Mouse (Mus musculus) granulocyte monocyte progenitor cell, adult 5-6 weeks (primary cell): ENCODE measurements around the gene Phactr1. TPM values are rescaled to one million over a fixed set of nuclear protein-coding genes. Genes with fewer than 3 reads are reported as not detected.

Source experiments
- ATAC-seq: replicated peaks from 2 replicates; pipeline ENCODE4 v1.8.0; 2016; ENCODE audit warnings: mild to moderate bottlenecking, moderate TSS enrichment, inconsistent platforms; ENCODE audit not compliant: poor library complexity, severe bottlenecking
- total RNA-seq, 2 experiments: library from RNA; stranded (forward) in 1 of 2; stranded (reverse) in 1 of 2; fragments of 200-712, 200-1000 nt in 1 of 2; fragments of >200 nt in 1 of 2; fragmentation: Nextera tagmentation in 1 of 2; gene quantifications; 2 replicates each; pipeline ENCODE4 v1.2.3; 2014 to 2017

Phactr1 gene
- total RNA-seq, 2 experiments from 2014 or later = 0.56 TPM; not detected in 1

DNA sequence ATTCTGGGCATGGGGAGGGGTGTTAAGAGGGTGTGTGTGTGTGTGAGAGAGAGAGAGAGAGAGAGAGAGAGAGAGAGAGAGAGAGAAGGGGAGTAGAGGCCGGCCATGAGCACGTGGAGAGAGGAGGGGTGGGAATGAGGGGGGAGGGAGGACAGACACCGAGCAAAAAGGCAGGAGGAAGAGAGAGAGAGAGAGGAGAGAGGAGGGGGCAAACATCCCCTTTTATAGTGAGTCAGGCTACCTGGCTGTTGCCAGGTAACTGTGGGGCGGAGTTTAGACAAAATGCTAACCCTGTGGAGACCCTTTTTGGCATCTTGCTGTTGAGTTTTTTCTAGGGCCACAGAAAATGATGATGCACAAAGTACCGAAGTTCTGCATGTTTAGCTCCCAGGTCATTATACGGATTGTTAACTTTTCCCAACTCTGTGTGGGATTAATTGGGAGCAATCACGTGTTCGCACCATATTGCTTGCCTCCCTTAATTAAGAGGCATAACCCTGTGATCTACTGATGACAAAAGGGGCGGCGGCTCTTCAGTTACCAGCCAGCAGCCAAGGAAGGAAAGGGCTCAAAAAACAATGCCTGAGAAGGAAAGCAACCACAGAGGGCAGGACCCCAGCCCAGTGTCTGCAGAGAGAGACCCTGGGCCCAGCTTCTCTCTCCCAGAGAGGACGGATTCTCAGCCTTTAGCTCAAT is 173.6 kb downstream of the Phactr1 start:
- ATAC-seq = no peak

GRCm38 (mm10) chr13:42866162-42866941 is 185.9 kb downstream of the Phactr1 start:
- ATAC-seq = peak; percentile 78

- no peak for ATAC-seq
Measured at GRCm38 (mm10) chr13:42867026-42867425, 186.6 kb downstream of the Phactr1 start.

DNA sequence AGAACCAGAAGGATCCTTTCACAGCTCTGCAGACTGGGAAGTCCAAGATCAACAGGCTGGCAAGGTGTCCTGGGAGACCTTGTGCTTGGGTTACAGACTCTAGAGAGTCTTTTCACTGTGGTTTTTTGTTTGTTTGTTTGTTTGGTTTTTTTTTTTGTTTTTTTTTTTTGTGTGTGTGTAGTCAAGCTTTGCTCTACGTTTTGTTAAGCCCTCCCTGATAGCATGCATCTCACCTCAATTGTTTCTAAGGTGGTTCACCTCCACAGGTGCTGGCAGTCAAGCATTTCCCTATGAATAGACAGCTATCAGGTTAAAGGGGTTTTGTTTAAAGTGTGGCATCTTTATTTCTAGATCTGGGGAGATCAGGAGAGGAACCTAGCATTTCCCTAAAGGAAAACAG is 191.7 kb downstream of the Phactr1 start:
- no peak for ATAC-seq

DNA sequence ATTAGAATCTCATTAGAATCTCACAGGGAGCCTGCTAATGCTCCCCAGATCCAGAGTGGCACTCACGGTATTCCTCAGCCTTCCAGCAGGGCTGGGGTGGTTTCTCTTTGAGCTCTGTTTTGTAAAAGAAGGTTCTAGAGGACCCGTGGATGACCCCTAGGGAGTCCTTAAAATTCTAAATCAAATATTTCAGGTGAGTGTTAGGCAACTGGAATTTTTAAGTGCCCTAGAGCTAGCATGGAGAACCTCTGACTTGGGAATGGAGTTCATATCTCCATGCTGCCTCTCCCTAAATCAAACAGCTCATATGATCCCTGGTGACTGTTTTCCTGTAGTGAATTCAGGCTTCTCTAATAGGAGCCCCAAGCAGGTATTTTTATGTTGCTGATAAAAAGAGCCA is 197.9 kb downstream of the Phactr1 start:
- no peak for ATAC-seq

GRCm38 (mm10) chr13:42884033-42884724 is 203.8 kb downstream of the Phactr1 start:
- ATAC-seq = no peak

DNA sequence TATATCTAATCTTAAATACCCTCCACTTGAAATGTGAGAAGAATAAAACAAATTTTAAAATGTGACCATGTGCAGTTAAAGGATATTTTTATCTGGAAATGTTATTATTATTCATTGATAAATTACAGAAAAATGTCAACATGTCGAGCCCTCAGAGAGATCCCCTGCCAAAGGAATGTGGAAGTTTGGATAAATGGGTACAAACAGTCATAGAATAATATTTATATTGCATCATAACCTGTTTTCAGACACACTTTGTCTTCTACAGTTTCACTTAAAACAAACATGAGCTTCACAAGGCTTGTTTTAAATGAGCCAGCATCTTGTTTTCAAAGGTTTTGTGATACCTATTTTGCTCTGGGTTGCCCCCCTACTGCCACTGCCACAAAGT is 204.3 kb downstream of the Phactr1 start:
- ATAC-seq = no peak

- no peak for ATAC-seq
Measured at GRCm38 (mm10) chr13:42887701-42888100, 207.3 kb downstream of the Phactr1 start.

DNA sequence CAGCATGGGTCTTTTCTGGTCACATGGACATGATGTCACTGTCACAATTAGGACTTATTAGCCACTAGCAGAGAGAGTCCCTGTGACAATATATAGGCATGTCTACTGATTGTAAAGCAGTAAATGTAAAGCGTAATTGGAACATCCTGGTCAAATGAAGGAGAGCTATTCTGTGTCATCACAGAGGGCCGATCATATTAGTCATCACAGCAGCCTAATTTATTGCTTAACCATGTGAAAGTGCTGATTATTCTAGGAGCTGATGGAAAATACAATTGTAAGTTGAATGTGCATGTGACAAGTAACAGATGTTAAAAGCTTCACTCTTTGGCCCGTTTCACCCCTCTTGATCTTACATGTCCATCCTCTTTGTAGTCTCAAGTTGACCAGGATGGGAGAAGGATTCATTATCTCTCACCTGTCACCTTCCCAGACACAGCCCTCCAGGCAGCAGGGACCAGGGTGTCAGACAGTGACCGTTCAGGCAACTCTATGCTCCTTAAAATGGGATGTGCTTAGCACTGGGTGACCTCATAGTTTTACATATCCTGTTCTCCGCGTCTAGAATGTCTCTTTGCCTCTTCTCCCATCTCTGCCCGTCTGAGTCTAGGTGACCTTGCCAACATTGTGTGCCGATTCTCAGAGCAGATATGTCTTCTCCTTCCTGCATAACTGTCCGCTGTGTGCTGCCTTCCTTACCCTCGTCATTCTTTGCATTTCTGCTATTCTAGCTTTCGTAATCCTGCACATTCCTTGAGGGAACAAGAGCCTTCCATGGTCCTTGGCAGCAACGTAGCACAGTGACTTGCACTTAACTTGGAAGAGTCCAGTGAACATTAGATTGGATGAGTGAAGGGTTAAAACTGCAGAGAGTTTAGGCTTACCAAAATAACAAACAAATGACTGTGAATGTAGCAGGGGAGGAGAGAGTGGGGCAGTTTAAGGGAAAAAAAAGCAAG is 209.4 kb downstream of the Phactr1 start:
- ATAC-seq = no peak

DNA sequence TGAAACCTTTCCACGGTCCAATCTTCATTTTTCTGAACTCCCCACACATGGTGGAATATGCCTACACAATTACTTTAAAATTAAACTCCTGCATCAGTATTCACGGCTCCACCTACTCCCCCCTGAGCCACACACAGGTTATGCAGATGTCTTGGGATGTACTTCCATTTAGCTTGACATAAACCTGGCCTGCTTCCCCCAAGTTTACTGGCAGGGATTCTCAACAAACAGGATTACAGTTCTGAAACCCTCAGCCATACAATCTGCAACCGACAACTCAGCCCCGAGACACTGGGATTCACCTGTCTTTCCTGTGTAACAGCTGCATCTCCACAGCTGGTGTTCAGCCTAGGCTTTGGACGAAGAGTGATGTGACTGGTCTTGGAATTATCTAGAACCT is 210.2 kb downstream of the Phactr1 start:
- no peak for ATAC-seq

GRCm38 (mm10) chr13:42894016-42894415 is 213.6 kb downstream of the Phactr1 start:
- ATAC-seq = no peak

DNA sequence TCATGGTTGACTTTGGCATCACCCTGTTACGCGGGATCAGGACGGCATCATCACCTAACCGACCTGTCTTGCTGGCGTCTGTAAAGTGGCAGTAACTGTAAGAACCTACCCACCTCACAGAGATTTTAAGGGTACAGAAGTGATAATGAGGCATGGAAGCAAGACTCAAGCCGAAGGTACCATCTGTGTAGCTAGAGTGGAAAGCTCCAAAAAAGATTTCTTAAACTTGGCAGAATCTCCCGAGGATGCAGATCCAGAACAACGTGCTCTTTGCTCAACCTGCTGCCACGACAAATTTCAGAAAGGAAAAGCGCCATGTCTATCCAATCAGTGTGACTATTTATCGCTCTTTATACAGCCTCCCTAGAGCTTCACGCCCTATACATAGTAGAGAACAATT is 214.2 kb downstream of the Phactr1 start:
- no peak for ATAC-seq

- no peak for ATAC-seq
Measured at GRCm38 (mm10) chr13:42895980-42896379, 215.6 kb downstream of the Phactr1 start.

- ATAC-seq = no peak
Measured at GRCm38 (mm10) chr13:42899611-42900010, 219.2 kb downstream of the Phactr1 start.

GRCm38 (mm10) chr13:42901837-42902236 is 221.4 kb downstream of the Phactr1 start:
- no peak for ATAC-seq

GRCm38 (mm10) chr13:42902859-42903258 is 222.4 kb downstream of the Phactr1 start:
- ATAC-seq = no peak

GRCm38 (mm10) chr13:42905818-42906217 is 225.4 kb downstream of the Phactr1 start:
- peak; percentile 35; the same call in 1 of the 2 replicates for ATAC-seq

- ATAC-seq = no peak
Measured at GRCm38 (mm10) chr13:42906990-42907389, 226.6 kb downstream of the Phactr1 start.

GRCm38 (mm10) chr13:42915081-42915480 is 234.7 kb downstream of the Phactr1 start:
- no peak for ATAC-seq

DNA sequence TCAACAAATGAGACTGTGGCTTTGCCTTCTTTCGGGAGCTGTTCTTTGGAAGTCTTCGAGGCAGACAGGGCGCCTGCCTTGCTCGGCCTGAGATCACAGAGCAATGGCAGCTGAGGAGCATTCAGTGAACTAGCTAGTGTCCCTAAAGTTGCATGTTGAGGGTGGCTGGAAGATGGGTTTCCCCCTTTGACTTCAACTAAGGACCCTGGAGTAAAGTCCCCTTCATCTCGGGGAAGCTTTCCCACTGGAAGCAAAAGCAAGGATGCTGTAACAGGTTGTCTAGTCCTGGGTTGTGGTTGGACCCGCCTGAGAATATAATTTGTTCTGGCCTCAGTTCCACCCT is 235.4 kb downstream of the Phactr1 start:
- ATAC-seq = no peak
